In genomic region chr17:5047373-5047772, GRCm38 (mm10) we compare ENCODE assay signal across 26 mouse cellular contexts.
"Had no signal": no experiment of that assay in that cellular context is flagged by ENCODE, and none has a peak within 500 bp of the region (broad histone marks: within the 10 kb centered on the region; RNA-seq: fewer than 3 reads in every experiment).

No protein-coding gene starts in this region.

- H3K27me3 ChIP-seq: heart, embryonic 12.5 days; hindbrain, embryonic 12.5 days; intestine, embryonic 15.5 days; limb, embryonic 12.5 days; liver, embryonic 13.5 days; liver, embryonic 15.5 days had no signal

- ATAC-seq: hindbrain, embryonic 16.5 days; intestine, embryonic 15.5 days; intestine, postnatal 0 days had no signal

- H3K4me3 ChIP-seq: heart, adult 2 months; heart, embryonic 10.5 days; heart, embryonic 12.5 days; hindbrain, embryonic 10.5 days; hindbrain, embryonic 12.5 days; intestine, embryonic 15.5 days; layer of hippocampus, adult 2 months; left cerebral cortex, adult 2 months; limb, embryonic 10.5 days; limb, embryonic 12.5 days; liver, embryonic 13.5 days; liver, embryonic 15.5 days had no signal

- DNase-seq: gastrocnemius, postnatal 14 days; gastrocnemius, postnatal 36 days; heart, adult 11 months; heart, adult 2 months; heart, postnatal 10 days; heart, postnatal 4 days; kidney, adult 8-10 months; kidney, postnatal 10 days; kidney, postnatal 25 days; kidney, postnatal 4 days; layer of hippocampus, adult 9-11 months; liver; liver, embryonic 13.5 days had no signal

- H3K36me3 ChIP-seq: heart, embryonic 10.5 days; intestine, embryonic 15.5 days; liver, embryonic 13.5 days; liver, embryonic 15.5 days had no signal

- H3K27ac ChIP-seq: heart, adult 2 months; heart, embryonic 10.5 days; hindbrain, embryonic 10.5 days; hindbrain, embryonic 12.5 days; hindbrain, embryonic 14.5 days; intestine, embryonic 15.5 days; layer of hippocampus, adult 2 months; left cerebral cortex, adult 2 months; limb, embryonic 10.5 days; limb, embryonic 12.5 days; liver, embryonic 13.5 days; liver, embryonic 15.5 days had no signal
